Mouse (Mus musculus) embryonic facial prominence, embryonic 11.5 days (tissue): ENCODE measurements around the gene Fignl1. TPM values are rescaled to one million over a fixed set of nuclear protein-coding genes. Genes with fewer than 3 reads are reported as not detected.

Source experiments
- ATAC-seq: fragments of 200-750 bp; cut with Nextera tagmentation; replicated peaks from 2 replicates; pipeline ENCODE4 v1.8.0; 2017; ENCODE audit warnings: low read depth; ENCODE audit not compliant: insufficient number of reproducible peaks, low FRiP score, low TSS enrichment
- DNase-seq: peaks from one replicate; pipeline ENCODE4 v3.0.0-alpha.2; 2015; ENCODE audit warnings: low spot score
- H3K27ac ChIP-seq: fragments of 300-500 bp; sonication (generic); replicated peaks from 2 replicates; pipeline ENCODE4 v1.5.1; 2014; ENCODE audit warnings: mild to moderate bottlenecking, low read depth, low read length, control low read depth
- H3K27me3 ChIP-seq: fragments of 300-500 bp; sonication (generic); 2 replicates; pipeline ENCODE4 v1.6.1; 2014; ENCODE audit warnings: mild to moderate bottlenecking, low read length, moderate library complexity, mixed read lengths; ENCODE audit not compliant: control insufficient read depth, insufficient read depth
- H3K36me3 ChIP-seq: fragments of 300-500 bp; sonication (generic); replicated peaks from 2 replicates; pipeline ENCODE4 v1.6.1; 2014; ENCODE audit warnings: low read depth, mild to moderate bottlenecking, low read length, moderate library complexity, mixed read lengths; ENCODE audit not compliant: control insufficient read depth, insufficient read depth
- H3K4me1 ChIP-seq: fragments of 300-500 bp; sonication (generic); 2 replicates; pipeline ENCODE4 v1.6.1; 2014; ENCODE audit warnings: low read length, mixed read lengths; ENCODE audit not compliant: control insufficient read depth, insufficient read depth
- H3K4me2 ChIP-seq: fragments of 300-500 bp; sonication (generic); 2 replicates; pipeline ENCODE4 v1.6.1; 2014; ENCODE audit warnings: low read depth, mild to moderate bottlenecking, control low read depth, low read length, moderate library complexity
- H3K4me3 ChIP-seq: fragments of 300-500 bp; sonication (generic); 2 replicates; pipeline ENCODE4 v1.5.1; 2014; ENCODE audit warnings: low read depth, low read length, control low read depth
- H3K9ac ChIP-seq: fragments of 300-500 bp; sonication (generic); replicated peaks from 2 replicates; pipeline ENCODE4 v1.6.1; 2014; ENCODE audit warnings: mild to moderate bottlenecking, control low read depth, low read length
- H3K9me3 ChIP-seq: fragments of 300-500 bp; sonication (generic); replicated peaks from 2 replicates; pipeline ENCODE4 v1.6.1; 2016; ENCODE audit warnings: mild to moderate bottlenecking, low read length, inconsistent platforms, mixed read lengths; ENCODE audit not compliant: control insufficient read depth
- WGBS: fragments of 180-500 bp; shearing (Covaris S2); extraction: QIAGEN DNeasy Blood & Tissue Kit; methylation state at CpG from one replicate; pipeline ENCODE4 v1.1.7; 2014; 5-methylcytosine and 5-hydroxymethylcytosine counted together
- polyA plus RNA-seq: library from polyadenylated mRNA; unstranded; fragments of >200 nt; fragmentation: Nextera tagmentation; extraction: Ambion mirVana; gene quantifications from 2 replicates; pipeline ENCODE4 v1.2.1, GENCODE M21; 2014

Fignl1 gene
- polyA plus RNA-seq, 1 experiment from 2014 or later: 119 TPM

DNA sequence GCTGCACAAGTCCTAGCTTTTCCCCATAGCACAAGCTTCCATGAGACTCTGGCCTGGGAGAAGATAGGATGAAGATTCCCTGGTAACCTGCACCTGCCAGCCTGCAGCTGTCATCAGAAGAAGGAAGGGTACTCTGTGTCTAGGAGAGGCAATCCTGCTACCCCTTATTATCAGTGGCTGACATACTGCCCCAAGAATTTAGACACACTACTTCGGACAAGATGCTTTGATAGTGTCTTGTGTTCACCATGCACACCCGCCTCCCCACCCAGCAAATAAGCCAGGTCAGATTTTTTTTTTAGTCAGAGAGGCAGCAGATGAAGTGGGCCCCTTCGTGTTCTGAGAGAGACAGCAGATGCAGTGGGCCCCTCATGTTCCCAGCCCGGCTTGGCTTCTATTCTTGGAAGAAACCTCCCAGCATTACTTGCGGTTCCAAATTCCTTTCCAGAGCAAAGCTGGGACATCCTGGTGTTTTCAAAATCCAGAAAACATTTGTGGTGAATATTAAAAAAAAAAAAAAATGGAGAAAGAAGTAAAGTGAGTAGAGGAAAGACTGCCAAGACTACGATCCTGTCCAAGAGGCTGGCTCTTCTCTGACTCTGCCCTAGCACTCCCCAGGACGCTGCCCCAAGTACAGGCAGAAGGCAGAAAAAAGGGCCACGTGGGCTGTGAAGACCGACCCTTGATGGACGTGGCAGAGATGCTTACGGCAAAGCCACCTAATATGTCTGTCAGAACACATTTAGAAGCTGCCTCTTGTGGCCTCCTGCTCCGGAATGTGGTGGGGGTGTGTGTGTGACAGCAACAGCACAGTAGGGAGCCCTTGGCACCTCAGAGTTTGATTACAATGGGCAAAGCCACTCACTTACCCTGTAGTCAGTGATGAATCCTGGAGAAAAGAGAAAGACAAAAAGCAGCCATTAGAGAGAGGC lies 15.5 kb upstream of the Fignl1 start:
- no peak overlapping the region for H3K9ac ChIP-seq
- no peak for ATAC-seq
- DNase-seq: no peak
- H3K27ac ChIP-seq: peak overlapping the region; percentile 45; the same call in 1 of the 2 replicates
- H3K4me3 ChIP-seq: no peak overlapping the region
- H3K4me2 ChIP-seq: no peak overlapping the region
- no peaks in the 10 kb centered on the region for H3K27me3 ChIP-seq
- peaks cover 22% of the 10 kb centered on the region for H3K4me1 ChIP-seq
- H3K36me3 ChIP-seq: no peaks in the 10 kb centered on the region
- no peaks in the 10 kb centered on the region for H3K9me3 ChIP-seq
- 33% methylated on average over 12 of the region's 12 CpGs for WGBS

GRCm38 (mm10) chr11:11822181-11823095 lies 13.7 kb upstream of the Fignl1 start:
- Histone ChIP-seq H3K9me3 (no peaks in the 10 kb centered on the region), H3K27ac (peak overlapping the region; percentile 97), H3K4me2 (no peak overlapping the region), H3K9ac (peak overlapping the region; percentile 59), H3K27me3 (no peaks in the 10 kb centered on the region), H3K4me1 (peaks cover 15% of the 10 kb centered on the region), H3K36me3 (no peaks in the 10 kb centered on the region), H3K4me3 (no peak overlapping the region)
- ATAC-seq: peak; percentile 17; the same call in 1 of the 2 replicates
- WGBS: 4% methylated on average over 20 of the region's 20 CpGs
- peak; percentile 60 for DNase-seq

- peak overlapping the region; percentile 97 for H3K27ac ChIP-seq
- no peaks in the 10 kb centered on the region for H3K9me3 ChIP-seq
- no peaks in the 10 kb centered on the region for H3K27me3 ChIP-seq
- H3K4me3 ChIP-seq: no peak overlapping the region
- DNase-seq (peak; percentile 97), ATAC-seq (peak; percentile 76)
- H3K36me3 ChIP-seq: no peaks in the 10 kb centered on the region
- peaks cover 15% of the 10 kb centered on the region for H3K4me1 ChIP-seq
- H3K4me2 ChIP-seq: no peak overlapping the region
- WGBS: 3% methylated on average over 16 of the region's 16 CpGs
- peak overlapping the region; percentile 59 for H3K9ac ChIP-seq
These were observed 12.7 kb upstream of the Fignl1 start for GRCm38 (mm10) chr11:11821387-11821975.

GRCm38 (mm10) chr11:11820737-11821136 lies 12.0 kb upstream of the Fignl1 start:
- 50% methylated on average over 3 of the region's 3 CpGs for WGBS
- no peak for ATAC-seq

GRCm38 (mm10) chr11:11820251-11820650 lies 11.5 kb upstream of the Fignl1 start:
- ATAC-seq: peak; percentile 48
- Histone ChIP-seq H3K4me1 (peaks cover 15% of the 10 kb centered on the region), H3K27ac (peak overlapping the region; percentile 97), H3K4me2 (no peak overlapping the region), H3K36me3 (no peaks in the 10 kb centered on the region), H3K9ac (no peak overlapping the region), H3K9me3 (no peaks in the 10 kb centered on the region), H3K4me3 (no peak overlapping the region), H3K27me3 (no peaks in the 10 kb centered on the region)
- DNase-seq: peak; percentile 98
- WGBS: 2% methylated on average over 2 of the region's 2 CpGs

More at GRCm38 (mm10) chr11:11820737-11821136, 12.0 kb upstream of the Fignl1 start:
- no peak for DNase-seq
- no peak overlapping the region for H3K9ac ChIP-seq
- no peaks in the 10 kb centered on the region for H3K9me3 ChIP-seq
- no peaks in the 10 kb centered on the region for H3K36me3 ChIP-seq
- H3K4me3 ChIP-seq: no peak overlapping the region
- peak overlapping the region; percentile 97 for H3K27ac ChIP-seq
- H3K4me2 ChIP-seq: no peak overlapping the region
- H3K4me1 ChIP-seq: peaks cover 15% of the 10 kb centered on the region
- H3K27me3 ChIP-seq: no peaks in the 10 kb centered on the region

DNA sequence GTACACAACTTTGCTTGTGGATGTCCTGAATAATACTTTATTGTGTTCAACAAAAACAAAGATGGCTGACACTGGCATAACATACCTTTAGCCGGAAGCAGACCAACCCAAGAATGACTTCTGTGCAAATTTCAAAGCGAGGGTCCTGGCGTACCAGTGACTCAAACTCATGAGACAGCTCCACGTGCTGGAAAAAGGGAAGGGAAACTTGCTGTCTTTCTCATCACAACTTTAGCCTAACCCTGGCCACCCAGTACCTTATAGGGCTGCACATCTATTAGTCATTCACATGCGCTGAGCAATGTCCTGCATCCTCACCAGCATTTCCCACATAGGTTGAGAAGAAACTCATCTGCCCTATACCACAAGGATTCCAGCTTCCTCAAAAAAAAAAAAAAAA lies 10.4 kb upstream of the Fignl1 start:
- no peak for DNase-seq
- 93% methylated on average over 5 of the region's 5 CpGs for WGBS
- Histone ChIP-seq H3K36me3 (no peaks in the 10 kb centered on the region), H3K9ac (no peak overlapping the region), H3K4me3 (no peak overlapping the region), H3K9me3 (no peaks in the 10 kb centered on the region), H3K4me2 (no peak overlapping the region), H3K4me1 (peaks cover 15% of the 10 kb centered on the region), H3K27ac (no peak overlapping the region), H3K27me3 (no peaks in the 10 kb centered on the region)
- ATAC-seq: no peak

DNA sequence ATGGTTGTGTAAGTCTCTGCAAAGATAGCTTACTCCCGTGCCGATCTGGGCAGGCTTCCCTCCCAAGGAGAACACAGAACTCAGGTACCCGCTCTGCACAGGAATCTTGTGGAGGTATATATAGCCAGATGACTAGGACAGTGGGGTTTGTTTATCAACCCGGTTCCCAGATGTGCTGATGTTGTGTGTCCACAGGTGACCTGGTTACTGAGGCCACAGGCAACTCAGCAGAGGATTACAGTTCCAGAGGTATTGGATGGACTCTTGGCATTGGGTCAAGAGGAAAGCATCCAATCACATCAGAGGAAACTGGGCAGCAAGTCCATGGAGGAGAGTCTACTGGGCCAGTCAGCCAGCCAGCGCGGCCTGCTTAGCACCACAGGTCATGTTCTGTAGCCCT lies 10.0 kb upstream of the Fignl1 start:
- H3K4me1 ChIP-seq: peaks cover 12% of the 10 kb centered on the region
- H3K9me3 ChIP-seq: no peaks in the 10 kb centered on the region
- no peaks in the 10 kb centered on the region for H3K27me3 ChIP-seq
- no peak overlapping the region for H3K9ac ChIP-seq
- no peaks in the 10 kb centered on the region for H3K36me3 ChIP-seq
- no peak overlapping the region for H3K4me2 ChIP-seq
- no peak overlapping the region for H3K27ac ChIP-seq
- ATAC-seq (no peak), DNase-seq (no peak)
- 87% methylated on average over 6 of the region's 6 CpGs for WGBS
- H3K4me3 ChIP-seq: no peak overlapping the region
